Mouse (Mus musculus) limb, embryonic 13.5 days (tissue): ENCODE measurements around the gene Pfdn4. TPM values are rescaled to one million over a fixed set of nuclear protein-coding genes. Genes with fewer than 3 reads are reported as not detected.
A peak's percentile ranks its signal among the peaks of the same experiment; 100 is the strongest.

Experiments used
- ATAC-seq: fragments of 200-750 bp; cut with Nextera tagmentation; 2 replicates; pipeline ENCODE4 v1.8.0; 2017; ENCODE audit warnings: low read depth, moderate number of reproducible peaks, moderate TSS enrichment; ENCODE audit not compliant: low FRiP score
- H3K27ac ChIP-seq: fragments of 300-500 bp; sonication (generic); 2 replicates; pipeline ENCODE4 v1.5.1; 2015; ENCODE audit warnings: inconsistent platforms, mild to moderate bottlenecking, moderate library complexity
- H3K27me3 ChIP-seq: fragments of 300-500 bp; sonication (generic); 2 replicates; pipeline ENCODE4 v1.6.1; 2015; ENCODE audit warnings: mild to moderate bottlenecking, inconsistent platforms
- H3K36me3 ChIP-seq: fragments of 300-500 bp; sonication (generic); 2 replicates; pipeline ENCODE4 v1.6.1; 2015; ENCODE audit warnings: inconsistent platforms, mild to moderate bottlenecking, moderate library complexity
- H3K4me1 ChIP-seq: fragments of 300-500 bp; sonication (generic); 2 replicates; pipeline ENCODE4 v1.6.1; 2015; ENCODE audit warnings: inconsistent platforms
- H3K4me2 ChIP-seq: fragments of 300-500 bp; sonication (generic); replicated peaks from 2 replicates; pipeline ENCODE4 v1.6.1; 2015; ENCODE audit warnings: inconsistent platforms, mild to moderate bottlenecking, moderate library complexity
- H3K4me3 ChIP-seq: fragments of 300-500 bp; sonication (generic); 2 replicates; pipeline ENCODE4 v1.5.1; 2015; ENCODE audit warnings: moderate library complexity, mild to moderate bottlenecking, inconsistent platforms
- H3K9ac ChIP-seq: fragments of 300-500 bp; sonication (generic); 2 replicates; pipeline ENCODE4 v1.6.1; 2015; ENCODE audit warnings: mild to moderate bottlenecking, inconsistent platforms
- H3K9me3 ChIP-seq: fragments of 300-500 bp; sonication (generic); 2 replicates; pipeline ENCODE4 v1.6.1; 2016; ENCODE audit warnings: inconsistent platforms
- WGBS: fragments of 180-500 bp; shearing (Covaris S2); methylation state at CpG from one replicate; pipeline ENCODE4 v1.1.7; 2015; 5-methylcytosine and 5-hydroxymethylcytosine counted together
- polyA plus RNA-seq: library from polyadenylated mRNA; unstranded; fragments of >200 nt; fragmentation: Nextera tagmentation; extraction: Ambion mirVana; gene quantifications from 2 replicates; pipeline ENCODE4 v1.2.1, GENCODE M21; 2015

Pfdn4 gene
- polyA plus RNA-seq, 1 experiment from 2014 or later, result 87.9 TPM

- ATAC-seq, result 0 out of 2 replicates have a peak, but pooled peaks have one; percentile 15
- H3K4me3 ChIP-seq, result no peak overlapping the region
- no peak overlapping the region for H3K9ac ChIP-seq
- H3K27ac ChIP-seq, result no peak overlapping the region
- no peak overlapping the region for H3K4me2 ChIP-seq
- peaks cover 9% of the 10 kb centered on the region; the same call in 1 of the 2 replicates for H3K27me3 ChIP-seq
- H3K4me1 ChIP-seq, result peaks cover 5% of the 10 kb centered on the region
- no peaks in the 10 kb centered on the region for H3K36me3 ChIP-seq
- no peaks in the 10 kb centered on the region for H3K9me3 ChIP-seq
Measured at GRCm38 (mm10) chr2:170535841-170536240, 39.6 kb downstream of the Pfdn4 start.

- H3K27me3 ChIP-seq, result no peaks in the 10 kb centered on the region
- no peak overlapping the region for H3K27ac ChIP-seq
- no peak overlapping the region for H3K4me2 ChIP-seq
- no peaks in the 10 kb centered on the region for H3K36me3 ChIP-seq
- H3K4me1 ChIP-seq, result peaks cover 7% of the 10 kb centered on the region
- no peaks in the 10 kb centered on the region for H3K9me3 ChIP-seq
- H3K4me3 ChIP-seq, result no peak overlapping the region
- WGBS, result 84% methylated on average over 9 of the region's 9 CpGs
- ATAC-seq, result no peak
- H3K9ac ChIP-seq, result no peak overlapping the region
Measured at GRCm38 (mm10) chr2:170539211-170539610, 43.0 kb downstream of the Pfdn4 start.

DNA sequence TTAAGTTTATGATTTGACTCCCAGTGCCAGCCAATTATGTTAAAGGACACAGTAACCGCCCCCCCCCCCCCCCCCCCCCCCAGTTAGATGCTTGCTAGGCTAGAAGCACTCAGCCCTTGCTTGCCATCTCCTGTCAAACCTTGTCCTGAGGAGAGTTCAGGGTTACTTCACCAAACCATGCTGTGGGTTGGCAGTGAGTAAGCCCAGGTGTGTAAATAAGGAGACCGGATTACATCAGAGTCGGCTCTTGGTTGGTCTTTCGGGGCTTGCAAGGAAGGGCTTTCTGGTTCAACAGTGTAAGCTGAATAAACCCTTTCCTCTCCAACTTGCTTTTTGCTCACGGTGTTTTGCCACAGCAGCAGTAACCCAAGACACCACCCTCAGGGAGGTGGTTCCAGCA, 47.4 kb downstream of the Pfdn4 start:
- no peaks in the 10 kb centered on the region for H3K9me3 ChIP-seq
- H3K36me3 ChIP-seq, result no peaks in the 10 kb centered on the region
- H3K4me3 ChIP-seq, result no peak overlapping the region
- no peaks in the 10 kb centered on the region for H3K27me3 ChIP-seq
- H3K4me1 ChIP-seq, result peaks cover 24% of the 10 kb centered on the region
- H3K27ac ChIP-seq, result no peak overlapping the region
- WGBS, result 61% methylated on average over 4 of the region's 5 CpGs
- ATAC-seq, result no peak
- H3K4me2 ChIP-seq, result no peak overlapping the region
- no peak overlapping the region for H3K9ac ChIP-seq

DNA sequence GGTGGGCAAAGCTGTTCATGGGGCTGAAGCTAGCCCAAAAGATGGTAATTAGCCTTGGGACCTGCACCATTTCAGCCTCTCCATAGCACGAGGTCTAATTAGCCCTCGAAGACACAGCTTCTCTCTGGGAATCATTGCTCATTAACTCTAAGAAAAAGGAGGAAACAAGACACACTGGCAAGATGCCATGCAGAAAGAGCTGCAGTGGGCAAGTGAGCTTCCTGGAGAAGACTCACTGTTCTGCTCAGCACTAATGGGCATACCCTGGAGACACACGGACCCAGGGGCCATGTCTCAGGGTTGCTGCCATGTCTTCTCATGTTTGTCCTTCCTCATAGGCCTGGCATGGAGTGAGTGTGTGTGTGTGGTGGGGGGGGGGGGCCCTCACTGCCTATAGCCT, 47.9 kb downstream of the Pfdn4 start:
- 68% methylated on average over 3 of the region's 3 CpGs for WGBS
- no peak for ATAC-seq
- Histone ChIP-seq H3K4me3 (no peak overlapping the region), H3K27me3 (no peaks in the 10 kb centered on the region), H3K4me2 (no peak overlapping the region), H3K4me1 (peaks cover 27% of the 10 kb centered on the region), H3K27ac (no peak overlapping the region), H3K36me3 (no peaks in the 10 kb centered on the region), H3K9ac (no peak overlapping the region), H3K9me3 (no peaks in the 10 kb centered on the region)

- Histone ChIP-seq H3K9ac (no peak overlapping the region), H3K27ac (no peak overlapping the region), H3K4me3 (no peak overlapping the region), H3K4me1 (peaks cover 34% of the 10 kb centered on the region), H3K4me2 (no peak overlapping the region), H3K36me3 (no peaks in the 10 kb centered on the region), H3K9me3 (no peaks in the 10 kb centered on the region), H3K27me3 (no peaks in the 10 kb centered on the region)
- WGBS, result 84% methylated on average over 7 of the region's 7 CpGs
- ATAC-seq, result no peak
Measured at GRCm38 (mm10) chr2:170544950-170545349, 48.7 kb downstream of the Pfdn4 start.

GRCm38 (mm10) chr2:170545745-170546144, 49.5 kb downstream of the Pfdn4 start:
- ATAC-seq, result no peak
- Histone ChIP-seq H3K27me3 (no peaks in the 10 kb centered on the region), H3K27ac (no peak overlapping the region), H3K4me2 (no peak overlapping the region), H3K4me3 (no peak overlapping the region), H3K4me1 (peaks cover 39% of the 10 kb centered on the region), H3K9ac (no peak overlapping the region), H3K36me3 (no peaks in the 10 kb centered on the region), H3K9me3 (no peaks in the 10 kb centered on the region)
- 28% methylated on average over 4 of the region's 4 CpGs for WGBS

- Histone ChIP-seq H3K4me1 (peaks cover 54% of the 10 kb centered on the region), H3K4me3 (no peak overlapping the region), H3K36me3 (no peaks in the 10 kb centered on the region), H3K27me3 (no peaks in the 10 kb centered on the region), H3K9ac (no peak overlapping the region), H3K27ac (no peak overlapping the region), H3K4me2 (no peak overlapping the region), H3K9me3 (no peaks in the 10 kb centered on the region)
- 10% methylated on average over 6 of the region's 6 CpGs for WGBS
- ATAC-seq, result no peak
Measured at GRCm38 (mm10) chr2:170547526-170547925, 51.3 kb downstream of the Pfdn4 start.

- peaks cover 54% of the 10 kb centered on the region for H3K4me1 ChIP-seq
- no peak overlapping the region for H3K27ac ChIP-seq
- WGBS, result 36% methylated on average over 4 of the region's 4 CpGs
Measured at GRCm38 (mm10) chr2:170548046-170548445, 51.8 kb downstream of the Pfdn4 start.

GRCm38 (mm10) chr2:170549146-170549545, 52.9 kb downstream of the Pfdn4 start:
- Histone ChIP-seq H3K4me1 (peaks cover 52% of the 10 kb centered on the region), H3K36me3 (no peaks in the 10 kb centered on the region), H3K9ac (no peak overlapping the region), H3K9me3 (no peaks in the 10 kb centered on the region), H3K27me3 (peaks cover under 1% of the 10 kb centered on the region; the same call in 1 of the 2 replicates), H3K27ac (no peak overlapping the region), H3K4me3 (no peak overlapping the region), H3K4me2 (no peak overlapping the region)
- 57% methylated on average over 2 of the region's 2 CpGs for WGBS
- no peak for ATAC-seq

More at GRCm38 (mm10) chr2:170548046-170548445, 51.8 kb downstream of the Pfdn4 start:
- Histone ChIP-seq H3K4me2 (no peak overlapping the region), H3K27me3 (no peaks in the 10 kb centered on the region), H3K9ac (no peak overlapping the region), H3K4me3 (no peak overlapping the region), H3K9me3 (no peaks in the 10 kb centered on the region), H3K36me3 (no peaks in the 10 kb centered on the region)
- ATAC-seq, result no peak; the same call in 1 of the 2 replicates

- H3K4me1 ChIP-seq, result peaks cover 49% of the 10 kb centered on the region
- no peaks in the 10 kb centered on the region for H3K36me3 ChIP-seq
- peaks cover 3% of the 10 kb centered on the region; the same call in 1 of the 2 replicates for H3K27me3 ChIP-seq
- no peak overlapping the region for H3K9ac ChIP-seq
- H3K9me3 ChIP-seq, result no peaks in the 10 kb centered on the region
- H3K4me3 ChIP-seq, result no peak overlapping the region
- peak; percentile 75 for ATAC-seq
- H3K4me2 ChIP-seq, result no peak overlapping the region
- WGBS, result 15% methylated on average over 5 of the region's 5 CpGs
- H3K27ac ChIP-seq, result peak overlapping the region; percentile 44; the same call in 1 of the 2 replicates
Measured at GRCm38 (mm10) chr2:170550240-170550639, 54.0 kb downstream of the Pfdn4 start.

GRCm38 (mm10) chr2:170552088-170552487, 55.9 kb downstream of the Pfdn4 start:
- H3K27me3 ChIP-seq, result peaks cover 3% of the 10 kb centered on the region
- no peak overlapping the region for H3K9ac ChIP-seq
- no peaks in the 10 kb centered on the region for H3K9me3 ChIP-seq
- peaks cover 43% of the 10 kb centered on the region for H3K4me1 ChIP-seq
- WGBS, result 42% methylated on average over 7 of the region's 7 CpGs
- 0 out of 2 replicates have a peak overlapping the region, but pooled peaks have one; percentile 7 for H3K27ac ChIP-seq
- H3K4me3 ChIP-seq, result no peak overlapping the region
- no peak; the same call in 1 of the 2 replicates for ATAC-seq
- no peak overlapping the region for H3K4me2 ChIP-seq
- no peaks in the 10 kb centered on the region for H3K36me3 ChIP-seq

GRCm38 (mm10) chr2:170563956-170564855, 68.0 kb downstream of the Pfdn4 start:
- no peaks in the 10 kb centered on the region for H3K36me3 ChIP-seq
- H3K27me3 ChIP-seq, result no peaks in the 10 kb centered on the region
- no peak overlapping the region for H3K4me3 ChIP-seq
- no peak overlapping the region for H3K27ac ChIP-seq
- no peak for ATAC-seq
- H3K9me3 ChIP-seq, result no peaks in the 10 kb centered on the region
- no peak overlapping the region for H3K9ac ChIP-seq
- H3K4me2 ChIP-seq, result no peak overlapping the region
- H3K4me1 ChIP-seq, result no peaks in the 10 kb centered on the region
- WGBS, result 67% methylated on average over 15 of the region's 15 CpGs
